11 mouse cellular contexts compared by ENCODE assay signal in the genomic region with DNA sequence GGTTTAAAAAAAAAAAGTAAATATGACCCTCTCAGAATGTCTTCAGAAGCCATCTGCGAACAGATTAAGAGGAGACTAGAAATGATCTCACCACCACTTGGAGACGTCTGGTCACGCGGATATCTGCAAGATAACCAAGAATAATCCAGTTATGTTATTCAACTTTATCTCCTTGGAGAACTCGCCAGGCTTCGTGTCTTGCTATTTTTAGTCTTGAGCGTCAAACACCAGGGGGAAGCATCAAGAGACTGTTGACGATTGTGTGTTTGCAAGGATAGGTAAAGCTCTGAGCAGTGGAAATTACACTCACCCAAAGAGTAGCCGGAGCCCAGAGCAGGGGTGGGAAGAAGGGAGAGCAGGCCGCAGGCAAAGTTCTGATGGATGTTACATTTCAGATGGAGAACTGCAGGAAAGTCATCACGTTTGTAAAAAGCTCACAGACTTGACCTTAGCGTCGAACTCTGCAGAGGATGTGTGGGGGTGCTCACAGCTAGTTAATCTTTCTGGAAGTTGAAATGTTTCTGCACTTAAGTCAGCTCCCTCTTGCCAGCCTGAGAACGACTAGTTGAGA. TPM values are rescaled to one million over a fixed set of nuclear protein-coding genes. Genes with fewer than 3 reads are reported as not detected.
DNase-seq lines count a peak whose midpoint lies in the region; ATAC-seq and TF ChIP-seq lines count a peak whose summit lies in the region.
"Had no signal": no experiment of that assay in that cellular context is flagged by ENCODE, and none has a peak within 500 bp of the region (broad histone marks: within the 10 kb centered on the region; RNA-seq: fewer than 3 reads in every experiment).

No protein-coding gene starts in this region.

- WGBS in embryonic facial prominence, embryonic 11.5 days, result 70% methylated on average over 14 of the region's 14 CpGs
- WGBS in embryonic facial prominence, embryonic 10.5 days, result 79% methylated on average over 14 of the region's 14 CpGs
- WGBS in lung, adult 2 months, result 41% methylated on average over 14 of the region's 14 CpGs
- 37% methylated on average over 14 of the region's 14 CpGs for WGBS in stomach, embryonic 14.5 days

- H3K4me2 ChIP-seq in embryonic facial prominence, embryonic 11.5 days (ENCODE audit: low read depth, low read length), result no peak overlapping the region
- H3K4me2 ChIP-seq in stomach, embryonic 14.5 days (replicated peaks; ENCODE audit: low read depth, low read length), result no peak overlapping the region
- H3K4me2 ChIP-seq: embryonic facial prominence, embryonic 15.5 days had no signal

- no peak overlapping the region for H3K27ac ChIP-seq in embryonic facial prominence, embryonic 11.5 days (replicated peaks; ENCODE audit: low read depth, low read length)
- no peak overlapping the region for H3K27ac ChIP-seq in embryonic facial prominence, embryonic 10.5 days (replicated peaks)
- peak overlapping the region; percentile 17 for H3K27ac ChIP-seq in stomach, embryonic 14.5 days (ENCODE audit: low read length)
- H3K27ac ChIP-seq: embryonic facial prominence, embryonic 15.5 days had no signal

- H3K27me3 ChIP-seq in embryonic facial prominence, embryonic 11.5 days (ENCODE audit: control insufficient read depth, insufficient read depth, low read length), result no peaks in the 10 kb centered on the region
- H3K27me3 ChIP-seq in embryonic facial prominence, embryonic 10.5 days (replicated peaks; ENCODE audit: low read depth, poor library complexity, severe bottlenecking), result no peaks in the 10 kb centered on the region
- H3K27me3 ChIP-seq in stomach, embryonic 14.5 days (ENCODE audit: control insufficient read depth, insufficient read depth, low read length), result no peaks in the 10 kb centered on the region
- H3K27me3 ChIP-seq: embryonic facial prominence, embryonic 15.5 days; megakaryocyte, embryonic 14.5 days had no signal

- DNase-seq in embryonic facial prominence, embryonic 11.5 days (ENCODE audit: low spot score), result peak; percentile 9
- no peak for DNase-seq in embryonic facial prominence, embryonic 10.5 days (ENCODE audit: low spot score)
- DNase-seq in lung, postnatal 10 days, result peak; percentile 48
- DNase-seq in lung, adult 2 months, result no peak
- peak; percentile 23 for DNase-seq in heart, postnatal 25 days (ENCODE audit: low spot score)
- no peak for DNase-seq in urinary bladder, postnatal 10 days (ENCODE audit: low spot score)
- DNase-seq in B cell, adult 2 months, result no peak

- no peak for TF ChIP-seq CTCF in lung, adult 2 months (IDR thresholded peaks at IDR 0.05; ENCODE audit: insufficient read depth, low read length)

- no peaks in the 10 kb centered on the region for H3K9me3 ChIP-seq in embryonic facial prominence, embryonic 11.5 days (replicated peaks; ENCODE audit: control insufficient read depth, low read length)
- no peaks in the 10 kb centered on the region for H3K9me3 ChIP-seq in embryonic facial prominence, embryonic 10.5 days
- H3K9me3 ChIP-seq in stomach, embryonic 14.5 days (ENCODE audit: control insufficient read depth, low read depth, low read length), result no peaks in the 10 kb centered on the region
- H3K9me3 ChIP-seq: embryonic facial prominence, embryonic 15.5 days had no signal

- intact Hi-C loops in heart, postnatal 25 days (cut with DNase I), result no loop called here

- no peak for ATAC-seq in embryonic facial prominence, embryonic 11.5 days (replicated peaks; ENCODE audit: insufficient number of reproducible peaks, low FRiP score, low TSS enrichment, low read depth)
- ATAC-seq in stomach, embryonic 14.5 days (ENCODE audit: insufficient number of reproducible peaks, insufficient read depth, low FRiP score, low read depth), result no peak
- ATAC-seq: Patski had no signal

- H3K4me3 ChIP-seq in embryonic facial prominence, embryonic 11.5 days (ENCODE audit: low read depth, low read length), result no peak overlapping the region
- no peak overlapping the region for H3K4me3 ChIP-seq in embryonic facial prominence, embryonic 10.5 days
- H3K4me3 ChIP-seq in lung, adult 2 months (replicated peaks; ENCODE audit: extremely low read depth, low read depth, low read length), result no peak overlapping the region
- H3K4me3 ChIP-seq in stomach, embryonic 14.5 days (ENCODE audit: low read depth, low read length), result no peak overlapping the region
- H3K4me3 ChIP-seq: embryonic facial prominence, embryonic 15.5 days; megakaryocyte, embryonic 14.5 days had no signal

- TF ChIP-seq POLR2A in lung, adult 2 months (IDR thresholded peaks at IDR 0.05; ENCODE audit: borderline replicate concordance, extremely low read depth, low read depth, low read length), result no peak

- H3K36me3 ChIP-seq in embryonic facial prominence, embryonic 11.5 days (replicated peaks; ENCODE audit: control insufficient read depth, insufficient read depth, low read depth, low read length), result no peaks in the 10 kb centered on the region
- H3K36me3 ChIP-seq in embryonic facial prominence, embryonic 10.5 days (replicated peaks), result no peaks in the 10 kb centered on the region
- H3K36me3 ChIP-seq in stomach, embryonic 14.5 days (ENCODE audit: control insufficient read depth, insufficient read depth, low read length), result no peaks in the 10 kb centered on the region
- H3K36me3 ChIP-seq: embryonic facial prominence, embryonic 15.5 days had no signal

- no peak overlapping the region for H3K9ac ChIP-seq in embryonic facial prominence, embryonic 11.5 days (replicated peaks; ENCODE audit: low read length)
- H3K9ac ChIP-seq in stomach, embryonic 14.5 days (replicated peaks; ENCODE audit: low read depth, low read length), result no peak overlapping the region
- H3K9ac ChIP-seq: embryonic facial prominence, embryonic 15.5 days had no signal

- H3K4me1 ChIP-seq in embryonic facial prominence, embryonic 11.5 days (ENCODE audit: control insufficient read depth, insufficient read depth, low read length), result no peaks in the 10 kb centered on the region
- peaks cover 12% of the 10 kb centered on the region for H3K4me1 ChIP-seq in embryonic facial prominence, embryonic 10.5 days
- H3K4me1 ChIP-seq in lung, adult 2 months (ENCODE audit: control insufficient read depth, insufficient read depth, low read length), result no peaks in the 10 kb centered on the region
- peaks cover 17% of the 10 kb centered on the region for H3K4me1 ChIP-seq in stomach, embryonic 14.5 days (ENCODE audit: control insufficient read depth, insufficient read depth, low read length)
- H3K4me1 ChIP-seq: megakaryocyte, embryonic 14.5 days had no signal

RNA-seq across cellular contexts. Expression of a gene that starts 40.3 kb away (rescaled TPM):
- 13.5 and 13.9 TPM in 2 replicates for polyA plus RNA-seq in embryonic facial prominence, embryonic 11.5 days (2014; fragmentation: Nextera tagmentation; extraction: Ambion mirVana)
- 5.9 and 6.3 TPM in 2 replicates for polyA plus RNA-seq in embryonic facial prominence, embryonic 10.5 days (2016; fragmentation: Nextera tagmentation; extraction: Ambion mirVana)
- 30.8 and 63.1 TPM in 2 replicates for polyA plus RNA-seq in lung, adult 2 months (2012; rRNA removed)
- total RNA-seq in heart, postnatal 25 days (2021), result 10 to 100 TPM; 27.1 to 35.6 TPM
- polyA plus RNA-seq in stomach, embryonic 14.5 days (2014; fragmentation: Nextera tagmentation; extraction: Ambion mirVana), result 162 and 164 TPM in 2 replicates
- polyA plus RNA-seq: Patski had no signal

Comparison
In these comparisons a context has a peak if more than half of its experiments do, and no peak if none do; other contexts are left out.
1. DNase-seq: peak in embryonic facial prominence, embryonic 11.5 days (single experiment), lung, postnatal 10 days (single experiment) and heart, postnatal 25 days (single experiment); none in embryonic facial prominence, embryonic 10.5 days (single experiment), lung, adult 2 months (single experiment), urinary bladder, postnatal 10 days (single experiment) and B cell, adult 2 months (0 of 2).